Mouse (Mus musculus): ENCODE data around the gene Tmem132c. TPM values are rescaled to one million over a fixed set of nuclear protein-coding genes. Genes with fewer than 3 reads are reported as not detected.
A peak's percentile ranks its signal among the peaks of the same experiment; 100 is the strongest.

Gene Tmem132c
- polyA plus RNA-seq, 1 experiment from 2014 or later, result 22.3 TPM

GRCm38 (mm10) chr5:127290461-127291250 lies 49.0 kb downstream of the Tmem132c start:
- H3K4me1 ChIP-seq (ENCODE audit: control insufficient read depth, insufficient read depth, low read length), result peaks cover 19% of the 10 kb centered on the region
- H3K4me3 ChIP-seq (ENCODE audit: low read depth, low read length), result no peak overlapping the region
- peak overlapping the region; percentile 61 for H3K27ac ChIP-seq (replicated peaks; ENCODE audit: low read depth, low read length)
- peak; percentile 74 for ATAC-seq (ENCODE audit: low read depth)
- 50% methylated on average over 17 of the region's 17 CpGs for WGBS
- no peaks in the 10 kb centered on the region for H3K36me3 ChIP-seq (ENCODE audit: control insufficient read depth, insufficient read depth, low read length)
- 0 out of 2 replicates have a peak overlapping the region, but pooled peaks have one; percentile 5 for H3K9ac ChIP-seq (ENCODE audit: low read depth, low read length)
- H3K9me3 ChIP-seq (ENCODE audit: control insufficient read depth, low read length), result no peaks in the 10 kb centered on the region
- H3K4me2 ChIP-seq (ENCODE audit: low read depth, low read length), result peak overlapping the region; percentile 26; the same call in 1 of the 2 replicates
- no peaks in the 10 kb centered on the region for H3K27me3 ChIP-seq (replicated peaks; ENCODE audit: control insufficient read depth, insufficient read depth, low read length)
- DNase-seq (ENCODE audit: low spot score), result peak; percentile 81

GRCm38 (mm10) chr5:127291581-127291980 lies 50.0 kb downstream of the Tmem132c start:
- WGBS, result 63% methylated on average over 7 of the region's 7 CpGs
- Histone ChIP-seq H3K9ac (ENCODE audit: low read depth, low read length) (no peak overlapping the region), H3K36me3 (ENCODE audit: control insufficient read depth, insufficient read depth, low read length) (no peaks in the 10 kb centered on the region), H3K4me1 (ENCODE audit: control insufficient read depth, insufficient read depth, low read length) (peaks cover 21% of the 10 kb centered on the region), H3K4me2 (ENCODE audit: low read depth, low read length) (no peak overlapping the region), H3K9me3 (ENCODE audit: control insufficient read depth, low read length) (no peaks in the 10 kb centered on the region), H3K4me3 (ENCODE audit: low read depth, low read length) (no peak overlapping the region), H3K27ac (replicated peaks; ENCODE audit: low read depth, low read length) (no peak overlapping the region), H3K27me3 (replicated peaks; ENCODE audit: control insufficient read depth, insufficient read depth, low read length) (no peaks in the 10 kb centered on the region)
- ATAC-seq (ENCODE audit: low read depth), result no peak
- no peak for DNase-seq (ENCODE audit: low spot score)

GRCm38 (mm10) chr5:127293698-127294097 lies 52.1 kb downstream of the Tmem132c start:
- no peak for DNase-seq (ENCODE audit: low spot score)
- peaks cover 31% of the 10 kb centered on the region for H3K4me1 ChIP-seq (ENCODE audit: control insufficient read depth, insufficient read depth, low read length)
- H3K27ac ChIP-seq (replicated peaks; ENCODE audit: low read depth, low read length), result no peak overlapping the region
- no peak overlapping the region for H3K4me3 ChIP-seq (ENCODE audit: low read depth, low read length)
- no peak overlapping the region for H3K9ac ChIP-seq (ENCODE audit: low read depth, low read length)
- ATAC-seq (ENCODE audit: low read depth), result no peak
- no peaks in the 10 kb centered on the region for H3K36me3 ChIP-seq (ENCODE audit: control insufficient read depth, insufficient read depth, low read length)
- no peaks in the 10 kb centered on the region for H3K27me3 ChIP-seq (replicated peaks; ENCODE audit: control insufficient read depth, insufficient read depth, low read length)
- no peaks in the 10 kb centered on the region for H3K9me3 ChIP-seq (ENCODE audit: control insufficient read depth, low read length)
- WGBS, result 85% methylated on average over 3 of the region's 3 CpGs
- H3K4me2 ChIP-seq (ENCODE audit: low read depth, low read length), result no peak overlapping the region

- Histone ChIP-seq H3K27ac (replicated peaks; ENCODE audit: low read depth, low read length) (no peak overlapping the region), H3K4me2 (ENCODE audit: low read depth, low read length) (no peak overlapping the region), H3K4me1 (ENCODE audit: control insufficient read depth, insufficient read depth, low read length) (peaks cover 38% of the 10 kb centered on the region), H3K4me3 (ENCODE audit: low read depth, low read length) (no peak overlapping the region), H3K36me3 (ENCODE audit: control insufficient read depth, insufficient read depth, low read length) (no peaks in the 10 kb centered on the region), H3K9ac (ENCODE audit: low read depth, low read length) (no peak overlapping the region), H3K9me3 (ENCODE audit: control insufficient read depth, low read length) (no peaks in the 10 kb centered on the region), H3K27me3 (replicated peaks; ENCODE audit: control insufficient read depth, insufficient read depth, low read length) (no peaks in the 10 kb centered on the region)
- ATAC-seq (ENCODE audit: low read depth) (no peak), DNase-seq (ENCODE audit: low spot score) (no peak)
- WGBS, result 29% methylated on average over 5 of the region's 5 CpGs
Observed at GRCm38 (mm10) chr5:127297461-127297860, 55.9 kb downstream of the Tmem132c start.

GRCm38 (mm10) chr5:127298060-127298459 lies 56.5 kb downstream of the Tmem132c start:
- Histone ChIP-seq H3K4me2 (ENCODE audit: low read depth, low read length) (no peak overlapping the region), H3K4me3 (ENCODE audit: low read depth, low read length) (no peak overlapping the region), H3K36me3 (ENCODE audit: control insufficient read depth, insufficient read depth, low read length) (no peaks in the 10 kb centered on the region), H3K4me1 (ENCODE audit: control insufficient read depth, insufficient read depth, low read length) (peaks cover 38% of the 10 kb centered on the region), H3K9me3 (ENCODE audit: control insufficient read depth, low read length) (no peaks in the 10 kb centered on the region), H3K9ac (ENCODE audit: low read depth, low read length) (no peak overlapping the region), H3K27ac (replicated peaks; ENCODE audit: low read depth, low read length) (no peak overlapping the region), H3K27me3 (replicated peaks; ENCODE audit: control insufficient read depth, insufficient read depth, low read length) (no peaks in the 10 kb centered on the region)
- DNase-seq (ENCODE audit: low spot score), result no peak
- no peak for ATAC-seq (ENCODE audit: low read depth)
- 45% methylated on average over 2 of the region's 2 CpGs for WGBS

- Histone ChIP-seq H3K36me3 (ENCODE audit: control insufficient read depth, insufficient read depth, low read length) (no peaks in the 10 kb centered on the region), H3K9me3 (ENCODE audit: control insufficient read depth, low read length) (no peaks in the 10 kb centered on the region), H3K27me3 (replicated peaks; ENCODE audit: control insufficient read depth, insufficient read depth, low read length) (no peaks in the 10 kb centered on the region), H3K4me3 (ENCODE audit: low read depth, low read length) (no peak overlapping the region), H3K4me1 (ENCODE audit: control insufficient read depth, insufficient read depth, low read length) (peaks cover 38% of the 10 kb centered on the region), H3K27ac (replicated peaks; ENCODE audit: low read depth, low read length) (no peak overlapping the region), H3K9ac (ENCODE audit: low read depth, low read length) (no peak overlapping the region), H3K4me2 (ENCODE audit: low read depth, low read length) (no peak overlapping the region)
- WGBS, result 31% methylated on average over 1 of the region's 1 CpGs
- no peak for DNase-seq (ENCODE audit: low spot score)
- ATAC-seq (ENCODE audit: low read depth), result no peak
Observed at GRCm38 (mm10) chr5:127299010-127299409, 57.4 kb downstream of the Tmem132c start.

- H3K4me2 ChIP-seq (ENCODE audit: low read depth, low read length), result no peak overlapping the region
- H3K9ac ChIP-seq (ENCODE audit: low read depth, low read length), result no peak overlapping the region
- ATAC-seq (ENCODE audit: low read depth) (no peak), DNase-seq (ENCODE audit: low spot score) (peak; percentile 58)
- no peaks in the 10 kb centered on the region for H3K9me3 ChIP-seq (ENCODE audit: control insufficient read depth, low read length)
- H3K4me1 ChIP-seq (ENCODE audit: control insufficient read depth, insufficient read depth, low read length), result peaks cover 36% of the 10 kb centered on the region
- H3K36me3 ChIP-seq (ENCODE audit: control insufficient read depth, insufficient read depth, low read length), result no peaks in the 10 kb centered on the region
- no peaks in the 10 kb centered on the region for H3K27me3 ChIP-seq (replicated peaks; ENCODE audit: control insufficient read depth, insufficient read depth, low read length)
- no peak overlapping the region for H3K27ac ChIP-seq (replicated peaks; ENCODE audit: low read depth, low read length)
- H3K4me3 ChIP-seq (ENCODE audit: low read depth, low read length), result no peak overlapping the region
- WGBS, result 22% methylated on average over 8 of the region's 8 CpGs
Observed at GRCm38 (mm10) chr5:127300597-127301254, 59.1 kb downstream of the Tmem132c start.

- H3K4me1 ChIP-seq (ENCODE audit: control insufficient read depth, insufficient read depth, low read length), result peaks cover 25% of the 10 kb centered on the region
- no peak overlapping the region for H3K27ac ChIP-seq (replicated peaks; ENCODE audit: low read depth, low read length)
- ATAC-seq (ENCODE audit: low read depth) (no peak), DNase-seq (ENCODE audit: low spot score) (no peak)
- no peak overlapping the region for H3K4me2 ChIP-seq (ENCODE audit: low read depth, low read length)
- no peaks in the 10 kb centered on the region for H3K9me3 ChIP-seq (ENCODE audit: control insufficient read depth, low read length)
- no peaks in the 10 kb centered on the region for H3K27me3 ChIP-seq (replicated peaks; ENCODE audit: control insufficient read depth, insufficient read depth, low read length)
- no peaks in the 10 kb centered on the region for H3K36me3 ChIP-seq (ENCODE audit: control insufficient read depth, insufficient read depth, low read length)
- H3K4me3 ChIP-seq (ENCODE audit: low read depth, low read length), result no peak overlapping the region
- 58% methylated on average over 5 of the region's 5 CpGs for WGBS
- H3K9ac ChIP-seq (ENCODE audit: low read depth, low read length), result no peak overlapping the region
Observed at GRCm38 (mm10) chr5:127305312-127305711, 63.7 kb downstream of the Tmem132c start.

All from embryonic facial prominence, embryonic 14.5 days (tissue).